Mouse (Mus musculus) heart, postnatal 10 days (tissue): Measurements from ENCODE around the gene Tnrc6b. TPM values are rescaled to one million over a fixed set of nuclear protein-coding genes. Genes with fewer than 3 reads are reported as not detected.

Source experiments
- DNase-seq, 2 experiments: peaks; one replicate each; pipeline ENCODE4 v3.0.0; 2021
- intact Hi-C: fragments of 180-260 bp; cut with DNase I; formaldehyde crosslinking; loops from one replicate; pipeline ENCODE4 v1.15.1; 2025
- total RNA-seq, 2 experiments: library from RNA; stranded (reverse); gene quantifications; 2 replicates each; pipeline ENCODE4 v1.2.3; 2021

The Tnrc6b gene
- total RNA-seq, 2 experiments from 2014 or later, result 56.1 to 56.4 TPM

GRCm38 (mm10) chr15:80701481-80702257, 9.4 kb upstream of the Tnrc6b start:
- intact Hi-C loops, result loop anchor here (5.0 kb wide), 1 partner anchor 614 kb away; no protein-coding TSS in a partner anchor
- DNase-seq, result no peak

- intact Hi-C loops, result loop anchor here (5.0 kb wide), 1 partner anchor 616 kb away; no protein-coding TSS in a partner anchor
- DNase-seq, result no peak
Observed at GRCm38 (mm10) chr15:80702910-80703309, 8.2 kb upstream of the Tnrc6b start.

- intact Hi-C loops, result loop anchor here (5.0 kb wide), 1 partner anchor 616 kb away; no protein-coding TSS in a partner anchor
- DNase-seq, result no peak
Observed at GRCm38 (mm10) chr15:80703495-80703894, 7.6 kb upstream of the Tnrc6b start.

DNA sequence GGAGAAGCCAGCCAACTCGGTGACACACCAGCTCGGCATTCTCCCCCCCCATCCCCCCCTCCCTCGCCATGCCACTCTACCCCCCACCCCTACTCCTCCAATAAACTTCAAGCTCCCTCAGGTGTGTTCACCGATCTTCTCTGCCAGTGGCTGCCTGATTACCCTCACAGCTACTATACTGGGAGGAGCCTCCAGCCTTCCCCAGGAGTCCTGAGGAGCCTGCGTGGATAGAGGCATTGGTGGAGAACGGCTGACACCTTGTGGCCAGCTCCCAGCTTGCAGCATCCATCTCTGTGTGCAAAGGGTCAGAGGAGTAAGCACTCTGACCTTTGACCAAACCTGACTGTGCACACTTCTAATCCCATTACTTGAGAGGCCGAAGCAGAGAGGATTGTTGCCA, 6.8 kb upstream of the Tnrc6b start:
- DNase-seq, result peak; percentile 86 to 87
- intact Hi-C loops, result loop anchor here (1.0 to 5.0 kb wide), 2 partner anchors 438 to 617 kb away; no protein-coding TSS in a partner anchor

DNA sequence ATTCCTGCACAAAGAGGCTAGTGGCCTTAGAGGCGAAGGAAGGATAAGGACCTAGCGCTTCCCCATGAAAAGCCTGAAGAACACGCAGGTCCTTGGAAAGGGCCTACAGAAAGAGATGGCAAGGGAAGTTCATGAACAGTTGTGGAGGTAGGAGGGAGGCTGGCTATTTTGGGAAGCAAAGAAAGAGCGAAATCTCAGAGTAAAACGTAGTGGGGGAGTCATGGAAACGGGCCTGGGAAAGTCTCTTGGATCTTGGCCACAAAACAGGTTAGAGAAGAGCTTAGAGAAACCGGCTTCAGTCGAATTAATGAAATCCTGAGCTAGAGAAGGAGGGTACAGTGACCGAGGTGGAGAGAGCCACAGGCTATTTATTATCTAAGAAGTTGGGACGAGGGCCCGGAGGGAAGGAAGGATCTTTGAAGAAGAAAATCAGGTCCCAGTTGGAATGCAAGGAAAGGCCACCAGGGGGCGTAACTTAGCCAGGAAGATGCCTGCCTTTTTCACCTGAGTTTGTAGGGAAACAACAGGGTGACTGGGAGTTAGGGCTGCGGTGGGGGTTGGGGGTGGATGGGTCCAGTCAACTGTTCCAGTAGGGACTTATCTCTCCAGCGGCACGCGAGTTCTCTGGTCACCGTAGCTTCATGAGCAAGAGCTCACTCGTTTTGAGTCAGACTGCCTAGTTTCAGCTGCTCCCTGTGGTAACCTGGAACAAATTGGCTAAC, 5.1 kb upstream of the Tnrc6b start:
- intact Hi-C loops, result loop anchor here (1.0 to 2.0 kb wide), 3 partner anchors 93 to 243 kb away; partner anchors contain the start of gene Adsl
- peak; percentile 86 to 91 for DNase-seq

GRCm38 (mm10) chr15:80706596-80706995, 4.5 kb upstream of the Tnrc6b start:
- intact Hi-C loops, result loop anchor here (1.0 to 2.0 kb wide), 3 partner anchors 92 to 242 kb away; partner anchors contain the start of gene Adsl
- no peak for DNase-seq

DNA sequence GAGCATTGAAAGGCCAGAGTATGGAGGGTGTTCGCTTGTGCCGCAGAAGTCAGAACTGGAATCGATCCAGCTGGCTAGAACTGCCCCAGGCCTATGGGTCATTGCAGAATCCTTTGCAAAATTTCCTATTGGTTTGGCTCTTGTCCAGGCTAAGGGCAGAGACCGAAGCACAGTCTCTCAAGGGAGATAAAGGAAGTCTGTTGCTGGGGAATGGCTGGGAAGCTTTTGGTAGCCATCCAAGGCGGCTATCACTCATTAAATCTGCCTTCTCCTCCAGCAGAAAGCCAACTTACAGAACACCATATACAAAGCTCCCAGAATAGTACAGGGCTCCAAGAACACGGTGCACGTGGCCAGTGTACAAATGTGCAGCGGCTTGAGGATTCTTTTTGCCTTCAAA, 4.0 kb upstream of the Tnrc6b start:
- peak; percentile 75 to 77 for DNase-seq
- intact Hi-C loops, result loop anchor here (2.0 kb wide), 2 partner anchors 92 to 242 kb away; partner anchors contain the start of gene Adsl

GRCm38 (mm10) chr15:80709593-80709992, 1.5 kb upstream of the Tnrc6b start:
- peak; percentile 84 to 87 for DNase-seq
- intact Hi-C loops, result no loop called here

GRCm38 (mm10) chr15:80710257-80710607, 881 bp upstream of the Tnrc6b start:
- intact Hi-C loops, result no loop called here

GRCm38 (mm10) chr15:80711401-80712151, 463 bp downstream of the Tnrc6b start:
- intact Hi-C loops, result loop anchor here (1.0 kb wide), 1 partner anchor 87 kb away; no protein-coding TSS in a partner anchor
- peak; percentile 65 to 75 for DNase-seq

More at GRCm38 (mm10) chr15:80710257-80710607, 881 bp upstream of the Tnrc6b start:
- no peak for DNase-seq

GRCm38 (mm10) chr15:80714299-80714698, 3.2 kb downstream of the Tnrc6b start:
- intact Hi-C loops, result no loop called here

DNA sequence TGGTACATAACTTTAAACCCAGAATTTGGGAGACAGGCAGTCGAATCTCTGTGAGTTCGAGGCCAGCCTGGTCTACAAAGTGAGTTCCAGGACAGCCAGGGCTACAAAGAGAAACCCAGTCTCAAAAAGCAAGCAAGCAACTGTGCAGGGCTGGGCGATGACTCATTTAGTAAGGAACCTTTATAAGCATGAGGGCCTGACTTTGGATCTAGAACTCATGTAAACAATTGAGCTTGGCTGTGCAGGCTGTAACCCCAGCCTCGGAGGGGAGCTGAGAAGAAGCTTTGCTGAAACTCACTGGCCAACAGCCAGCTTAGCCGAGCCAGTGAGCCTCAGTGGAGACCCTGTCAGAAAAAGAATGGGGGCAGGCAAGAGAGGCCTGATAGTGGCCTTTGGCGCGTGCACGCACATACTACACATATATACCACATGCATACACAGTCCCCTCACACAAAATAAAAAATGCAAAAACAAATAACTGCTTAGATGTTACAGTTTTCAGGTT, 5.6 kb downstream of the Tnrc6b start:
- intact Hi-C loops, result no loop called here
- DNase-seq, result no peak

More at GRCm38 (mm10) chr15:80714299-80714698, 3.2 kb downstream of the Tnrc6b start:
- no peak for DNase-seq

DNA sequence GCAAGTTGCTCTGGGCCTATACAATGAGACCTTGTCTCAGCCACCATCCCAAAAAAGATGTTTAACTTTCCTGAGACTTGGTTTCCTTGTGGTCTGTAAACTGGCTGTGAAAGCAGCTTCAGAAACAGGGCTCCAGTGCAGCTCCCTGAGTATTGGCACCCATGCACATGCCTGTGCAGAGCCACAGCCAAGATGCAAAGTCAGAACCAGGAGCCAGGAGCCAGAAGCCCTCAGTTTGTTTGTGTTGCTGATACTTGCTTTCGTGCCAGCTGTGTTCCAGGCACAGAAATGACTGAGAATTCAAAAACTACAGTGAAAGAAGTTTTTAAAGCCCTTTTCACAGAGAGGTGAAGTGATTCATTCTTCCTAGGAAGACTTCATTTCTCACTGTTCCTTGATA, 6.3 kb downstream of the Tnrc6b start:
- intact Hi-C loops, result no loop called here
- peak; percentile 43 to 48 for DNase-seq

GRCm38 (mm10) chr15:80720249-80720648, 9.1 kb downstream of the Tnrc6b start:
- intact Hi-C loops, result no loop called here
- peak in 1 of 2 experiments; percentile 13 for DNase-seq

- DNase-seq, result no peak
- intact Hi-C loops, result no loop called here
Observed at GRCm38 (mm10) chr15:80721861-80722260, 10.7 kb downstream of the Tnrc6b start.

- DNase-seq, result no peak
- intact Hi-C loops, result no loop called here
Observed at GRCm38 (mm10) chr15:80722366-80722765, 11.3 kb downstream of the Tnrc6b start.

GRCm38 (mm10) chr15:80729477-80729876, 18.4 kb downstream of the Tnrc6b start:
- DNase-seq, result no peak
- intact Hi-C loops, result no loop called here

- intact Hi-C loops, result no loop called here
Observed at GRCm38 (mm10) chr15:80731043-80731442, 19.9 kb downstream of the Tnrc6b start.

DNA sequence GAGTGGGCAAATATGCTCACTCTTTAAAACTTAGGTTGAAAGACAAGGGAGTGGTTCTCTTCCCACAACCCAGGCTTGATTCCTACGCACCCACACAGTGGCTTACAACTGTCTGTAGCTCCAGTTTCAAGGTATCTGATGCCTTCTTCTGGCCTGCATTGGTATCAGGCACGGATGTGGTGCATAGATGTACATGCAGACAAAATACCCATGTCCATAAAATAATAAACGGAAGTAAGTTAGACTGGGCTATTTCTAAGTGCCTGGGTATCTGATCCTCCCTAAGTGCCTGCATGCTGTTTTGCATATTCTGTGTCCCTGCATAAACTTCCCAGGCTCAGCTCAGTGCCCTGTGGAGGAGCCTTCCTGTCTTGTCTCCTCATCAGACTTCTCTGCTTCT, 20.4 kb downstream of the Tnrc6b start:
- no peak for DNase-seq
- intact Hi-C loops, result no loop called here

More at GRCm38 (mm10) chr15:80731043-80731442, 19.9 kb downstream of the Tnrc6b start:
- DNase-seq, result no peak
